Mouse (Mus musculus) midbrain, embryonic 15.5 days (tissue): Measurements from ENCODE around the gene Cd101. TPM values are rescaled to one million over a fixed set of nuclear protein-coding genes. Genes with fewer than 3 reads are reported as not detected.

Source experiments
- polyA plus RNA-seq: library from polyadenylated mRNA; unstranded; fragments of >200 nt; fragmentation: Nextera tagmentation; extraction: Ambion mirVana; gene quantifications from 2 replicates; pipeline ENCODE4 v1.2.1, GENCODE M21; 2015

The Cd101 gene
- polyA plus RNA-seq, 1 experiment from 2014 or later: not detected

Other genes with a start within 250 kb of the Cd101 start
- not detected in 2 replicates for gene Vtcn1, start 204.1 kb downstream of the Cd101 start, polyA plus RNA-seq
- 8.5 and 9.3 TPM in 2 replicates for gene Trim45, start 107.4 kb downstream of the Cd101 start, polyA plus RNA-seq
- 3.9 and 4.3 TPM in 2 replicates for gene Ttf2, start 59.9 kb downstream of the Cd101 start, polyA plus RNA-seq
- 2.6 and 2.7 TPM in 2 replicates for gene Ptgfrn, start 80.7 kb upstream of the Cd101 start, polyA plus RNA-seq